Mouse (Mus musculus): ENCODE data around the gene Pgpep1. TPM values are rescaled to one million over a fixed set of nuclear protein-coding genes. Genes with fewer than 3 reads are reported as not detected.

Gene Pgpep1
- total RNA-seq, 2 experiments from 2014 or later: 9.3 to 22.5 TPM

DNA sequence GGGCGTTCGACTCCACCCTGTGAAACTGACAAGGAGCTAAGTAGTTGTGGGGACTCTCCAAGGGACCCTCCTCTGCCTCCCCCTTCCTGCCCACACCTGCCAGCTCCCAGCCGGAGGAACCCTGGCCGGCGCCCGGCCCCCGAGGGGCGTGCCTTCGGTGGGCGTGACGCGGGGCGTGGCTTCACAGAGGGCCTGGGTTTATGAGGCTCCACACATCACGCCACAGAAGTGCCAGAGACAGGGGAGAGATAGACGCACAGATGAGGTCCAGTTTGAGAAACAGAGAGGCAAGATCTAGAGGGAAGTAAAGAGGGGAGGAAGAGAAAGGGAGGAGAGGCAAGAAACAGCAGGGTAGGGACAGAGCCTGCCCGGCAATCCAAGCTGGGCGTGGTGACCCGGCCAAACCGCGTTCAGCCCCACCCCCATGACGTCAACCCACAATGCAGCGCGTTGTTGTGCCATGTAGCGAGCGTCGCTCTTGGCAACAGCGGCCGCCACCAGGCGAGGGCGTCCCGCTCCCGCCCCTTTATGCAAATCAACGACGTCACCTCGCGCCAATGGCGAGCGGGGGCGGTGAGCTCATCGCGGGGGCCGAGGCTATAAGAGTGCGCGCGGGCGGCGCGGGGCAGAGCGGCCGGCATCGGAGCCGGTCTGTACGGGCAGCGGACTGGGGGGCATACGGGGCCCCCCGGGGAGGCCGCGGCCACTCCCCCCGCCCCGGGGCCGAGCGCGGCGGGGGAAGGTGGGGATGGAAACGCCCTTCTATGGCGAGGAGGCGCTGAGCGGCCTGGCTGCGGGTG lies 38.3 kb upstream of the Pgpep1 start, which contains the start of gene Jund:
Jund (plus strand) TSS at position 640 of the 800 bp plus-strand sequence.
- H3K4me3 ChIP-seq: peak within 1 kb of the TSS; percentile 95
- H3K27ac ChIP-seq: peak within 1 kb of the TSS; percentile 100
- peak; percentile 100 for DNase-seq
- no peak for TF ChIP-seq CTCF (IDR thresholded peaks at IDR 0.05)
- intact Hi-C loops (cut with DNase I): no loop called here

DNA sequence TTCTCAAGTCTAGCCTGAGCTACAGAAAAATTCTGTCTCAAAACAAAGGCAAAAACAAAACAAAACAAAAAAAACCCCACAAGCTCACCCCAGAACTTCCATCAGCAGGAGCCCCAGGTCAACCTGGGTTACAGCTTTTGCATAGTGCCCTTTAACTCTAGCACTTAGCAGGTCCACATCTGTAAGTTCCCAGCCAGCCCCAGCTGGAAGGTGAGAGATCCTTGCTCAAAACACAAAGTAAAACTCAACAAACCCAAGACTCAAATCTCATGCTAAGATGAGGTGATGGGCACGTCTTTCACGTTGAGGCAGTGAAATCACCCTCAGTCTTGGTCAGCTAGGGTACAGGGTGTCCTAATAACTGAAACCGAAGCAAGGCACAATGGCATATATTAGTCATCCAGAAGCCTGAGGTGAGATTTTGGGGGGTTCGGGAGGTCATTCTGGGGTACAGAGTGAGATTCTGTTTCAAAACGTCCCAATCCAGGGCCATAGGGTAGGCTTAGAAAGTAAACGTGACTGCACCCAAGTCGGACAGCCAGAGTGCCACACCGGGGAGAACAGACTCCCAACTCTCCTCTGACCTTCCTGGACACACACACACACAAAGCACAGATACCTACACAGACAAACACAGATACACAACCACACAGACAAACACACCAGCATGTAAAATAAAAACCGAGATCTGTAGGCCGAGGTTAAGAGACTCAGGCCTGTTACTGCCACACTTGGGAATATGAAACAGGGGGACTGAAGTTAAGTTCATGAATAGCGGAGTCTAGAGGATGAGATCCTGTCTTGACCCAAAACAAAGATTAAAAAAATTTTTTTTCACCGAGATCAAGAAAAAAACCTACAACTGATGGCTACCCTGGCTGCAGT lies 37.4 kb upstream of the Pgpep1 start:
- intact Hi-C loops (cut with DNase I): no loop called here
- no peak for TF ChIP-seq CTCF (IDR thresholded peaks at IDR 0.05)
- no peak for DNase-seq
- H3K4me3 ChIP-seq: peak overlapping the region; percentile 95
- H3K27ac ChIP-seq: peak overlapping the region; percentile 100

DNA sequence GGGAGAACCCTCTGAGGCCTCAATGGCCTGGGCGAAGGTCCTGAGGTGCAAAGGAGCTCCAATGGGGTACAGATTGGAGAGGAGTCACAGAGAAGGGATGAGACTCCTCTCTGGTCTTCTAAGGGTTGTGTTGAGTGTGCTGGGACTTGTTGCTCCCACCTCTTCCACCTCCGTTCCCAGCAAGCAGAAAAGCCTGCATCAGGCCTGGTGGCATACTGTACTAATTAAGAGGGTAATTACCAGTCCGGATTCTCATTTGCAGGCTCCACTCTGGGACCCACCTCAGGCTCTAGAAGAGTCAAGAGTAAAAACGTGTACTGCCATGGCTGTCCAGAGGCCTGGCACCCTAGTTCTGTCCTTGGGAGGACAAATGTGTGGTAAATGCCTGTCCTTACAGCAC lies 36.8 kb upstream of the Pgpep1 start:
- no peak for DNase-seq
- no peak for TF ChIP-seq CTCF (IDR thresholded peaks at IDR 0.05)
- H3K4me3 ChIP-seq: peak overlapping the region; percentile 61
- peak overlapping the region; percentile 100 for H3K27ac ChIP-seq
- intact Hi-C loops (cut with DNase I): no loop called here

DNA sequence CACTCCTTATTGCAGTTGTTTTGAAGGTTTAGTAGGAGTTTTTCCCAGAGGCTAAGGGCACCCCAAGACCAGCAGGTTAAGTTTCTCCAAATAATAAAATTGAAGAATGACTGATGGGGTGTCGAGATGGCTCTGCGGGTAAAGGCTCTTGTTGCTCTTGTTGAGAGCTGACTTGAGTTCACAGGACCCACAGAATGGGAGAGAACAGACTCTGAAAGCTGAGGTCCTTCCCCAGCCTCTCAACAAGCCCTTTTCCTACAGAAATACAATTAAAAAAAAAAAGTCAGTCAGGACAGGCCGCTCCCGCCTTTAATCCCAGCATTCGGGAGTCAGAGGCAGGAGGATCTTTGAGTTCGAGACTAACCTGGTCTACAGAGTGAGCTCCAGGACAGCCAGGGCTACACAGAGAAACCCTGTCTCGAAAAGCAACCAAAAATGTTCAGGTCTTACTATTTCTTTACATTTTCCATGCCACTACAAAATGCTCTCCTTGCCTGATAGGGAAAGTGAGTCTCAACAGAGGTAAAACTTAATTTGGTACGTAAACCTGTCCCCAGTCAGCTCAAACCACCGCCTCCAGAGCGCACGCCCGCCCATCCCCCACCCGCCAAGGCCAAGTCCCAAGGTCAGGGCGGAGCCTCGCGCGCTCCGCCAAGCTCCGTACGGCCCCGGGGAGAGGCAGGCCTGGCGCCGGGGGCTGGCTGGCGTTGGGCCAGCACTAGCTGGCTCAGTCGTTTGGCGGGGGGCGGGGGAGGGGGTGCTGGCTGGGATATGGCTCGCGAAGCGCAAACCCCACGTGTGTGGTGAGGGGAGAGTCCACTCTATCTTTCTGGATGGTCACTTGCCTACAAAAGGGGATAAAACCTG lies 36.1 kb upstream of the Pgpep1 start:
- H3K4me3 ChIP-seq: peak overlapping the region; percentile 61
- intact Hi-C loops (cut with DNase I): no loop called here

DNA sequence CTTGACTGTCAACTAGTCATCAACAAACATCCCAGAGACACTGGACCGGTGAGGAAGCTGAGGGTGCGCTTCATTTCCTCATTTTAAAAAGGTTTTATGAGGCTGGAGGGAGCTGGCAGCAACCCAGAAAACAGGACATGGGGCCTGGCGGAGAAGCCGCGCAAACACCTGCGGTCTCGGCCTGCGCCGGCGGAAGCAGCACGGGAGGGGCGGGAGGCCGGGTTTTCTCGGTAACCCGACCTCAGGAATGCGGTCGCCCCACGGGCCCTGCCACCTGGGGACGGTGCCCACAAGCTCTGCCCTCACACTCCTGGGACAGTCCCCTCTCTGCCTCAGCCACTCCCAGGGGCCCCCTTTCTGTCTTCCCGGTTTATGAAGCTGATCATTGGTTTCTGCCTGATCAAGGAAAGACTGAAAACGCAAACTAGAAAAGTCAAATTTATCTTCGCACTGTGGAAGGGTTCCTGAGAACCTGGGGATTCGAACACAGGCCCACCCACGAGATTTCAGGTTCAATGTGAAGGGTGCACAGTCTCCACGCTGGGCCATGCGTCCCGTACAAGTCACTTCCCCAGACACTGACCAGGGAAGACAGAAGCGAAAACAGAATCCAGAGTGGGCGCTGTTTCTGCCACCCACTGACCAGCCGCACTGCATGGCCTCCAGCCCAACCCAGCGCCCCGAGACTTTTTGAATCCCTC lies 35.3 kb upstream of the Pgpep1 start:
- TF ChIP-seq CTCF (IDR thresholded peaks at IDR 0.05): no peak
- intact Hi-C loops (cut with DNase I): no loop called here
- H3K27ac ChIP-seq: peak overlapping the region; percentile 100
- peak overlapping the region; percentile 50 for H3K4me3 ChIP-seq
- DNase-seq: peak; percentile 80

More for the DNA sequence above, 36.1 kb upstream of the Pgpep1 start:
- no peak for TF ChIP-seq CTCF (IDR thresholded peaks at IDR 0.05)
- peak overlapping the region; percentile 100 for H3K27ac ChIP-seq
- DNase-seq: peak; percentile 87

DNA sequence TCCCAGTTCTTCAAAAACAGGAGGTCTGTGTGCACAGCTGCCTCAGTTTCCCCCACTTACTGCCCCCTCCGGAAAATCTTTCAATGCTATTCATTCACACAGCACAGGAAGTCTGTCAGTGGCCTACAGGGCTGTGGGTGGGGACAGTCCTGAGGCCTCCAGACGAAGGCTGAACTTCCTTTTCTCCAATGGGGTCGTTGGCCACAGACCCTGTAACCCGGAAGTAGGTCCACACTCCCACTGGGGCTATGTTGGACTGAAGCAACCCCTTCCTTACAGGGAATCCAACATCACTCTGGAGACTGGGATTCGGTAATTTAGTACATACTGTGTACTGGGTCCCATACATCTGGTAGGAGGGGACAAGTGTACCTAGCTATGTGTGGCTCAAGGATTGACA lies 33.4 kb upstream of the Pgpep1 start:
- DNase-seq: no peak
- Histone ChIP-seq H3K27ac (no peak overlapping the region), H3K4me3 (no peak overlapping the region)
- TF ChIP-seq CTCF (IDR thresholded peaks at IDR 0.05): no peak
- intact Hi-C loops (cut with DNase I): no loop called here

DNA sequence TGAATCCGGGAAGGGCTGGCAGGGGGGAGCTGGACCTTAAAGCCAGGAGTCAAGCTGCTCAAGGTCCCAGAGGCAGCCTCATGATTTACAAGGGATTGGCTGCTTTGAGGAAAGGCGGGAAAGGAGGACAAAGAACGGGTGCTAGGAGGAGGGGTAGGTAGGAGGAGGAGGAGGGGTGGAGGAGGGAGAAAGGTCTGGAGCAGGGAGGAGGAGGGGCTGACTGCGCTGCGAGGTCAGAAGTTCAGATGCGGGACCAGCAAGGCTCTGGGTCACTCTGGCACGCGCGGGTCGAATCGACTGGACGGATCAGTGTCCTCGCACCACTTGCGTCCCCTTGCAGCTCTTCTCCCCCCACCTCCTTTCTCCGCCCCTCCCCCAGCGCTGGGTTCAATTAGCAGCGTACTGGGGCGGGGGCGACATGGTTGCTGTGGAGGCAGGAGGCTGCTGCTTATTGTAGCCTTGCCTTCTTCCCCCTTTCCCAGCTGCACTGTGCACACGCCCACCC lies 31.6 kb upstream of the Pgpep1 start:
- no peak overlapping the region for H3K4me3 ChIP-seq
- no peak for TF ChIP-seq CTCF (IDR thresholded peaks at IDR 0.05)
- no peak for DNase-seq
- intact Hi-C loops (cut with DNase I): no loop called here
- no peak overlapping the region for H3K27ac ChIP-seq

DNA sequence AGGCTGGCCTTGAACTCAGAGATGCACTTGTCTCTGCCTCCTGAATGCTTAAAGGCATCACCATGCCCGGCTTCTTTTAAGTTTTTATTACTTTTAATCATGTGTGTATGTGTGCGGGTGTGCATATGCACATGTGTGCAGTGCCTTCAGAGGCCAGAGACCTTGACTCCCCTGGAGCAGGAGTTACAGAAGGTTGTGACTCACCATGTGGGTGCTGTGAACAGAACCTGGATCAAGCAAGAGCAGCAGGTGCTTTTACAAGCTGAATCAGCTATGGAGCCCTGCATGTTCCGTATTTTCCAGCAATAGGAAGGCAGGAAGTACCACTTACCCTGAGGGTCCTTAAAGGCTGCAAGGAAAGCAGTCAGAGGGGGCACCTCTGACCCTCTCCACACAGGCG lies 31.0 kb upstream of the Pgpep1 start:
- intact Hi-C loops (cut with DNase I): no loop called here
- TF ChIP-seq CTCF (IDR thresholded peaks at IDR 0.05): no peak
- Histone ChIP-seq H3K4me3 (no peak overlapping the region), H3K27ac (no peak overlapping the region)
- no peak for DNase-seq

DNA sequence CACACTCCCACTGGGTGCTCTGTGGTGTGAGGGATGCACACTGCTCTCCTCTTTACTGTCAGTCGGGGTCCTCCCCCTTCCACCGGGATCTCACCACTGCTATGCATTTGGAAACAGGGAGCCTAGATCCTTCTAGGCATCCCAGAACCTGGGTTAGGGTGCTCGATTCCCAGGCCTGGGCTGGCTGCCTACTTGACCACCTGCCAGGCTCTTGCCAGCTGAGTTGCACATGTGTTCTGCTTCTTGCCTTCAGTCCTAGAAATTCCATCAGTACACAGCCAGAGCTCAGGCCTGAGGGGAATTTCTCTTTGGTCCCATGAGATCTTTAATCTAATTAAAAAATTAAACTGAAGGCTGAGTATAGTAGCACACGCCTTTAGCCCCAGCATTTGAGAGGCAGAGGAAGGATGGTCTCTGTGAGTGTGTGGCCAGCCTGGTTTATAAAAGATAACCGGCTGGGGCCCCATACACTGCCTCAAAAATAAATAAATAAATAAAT lies 29.8 kb upstream of the Pgpep1 start:
- intact Hi-C loops (cut with DNase I): no loop called here
- Histone ChIP-seq H3K27ac (no peak overlapping the region), H3K4me3 (no peak overlapping the region)
- TF ChIP-seq CTCF (IDR thresholded peaks at IDR 0.05): no peak
- DNase-seq: peak; percentile 74

DNA sequence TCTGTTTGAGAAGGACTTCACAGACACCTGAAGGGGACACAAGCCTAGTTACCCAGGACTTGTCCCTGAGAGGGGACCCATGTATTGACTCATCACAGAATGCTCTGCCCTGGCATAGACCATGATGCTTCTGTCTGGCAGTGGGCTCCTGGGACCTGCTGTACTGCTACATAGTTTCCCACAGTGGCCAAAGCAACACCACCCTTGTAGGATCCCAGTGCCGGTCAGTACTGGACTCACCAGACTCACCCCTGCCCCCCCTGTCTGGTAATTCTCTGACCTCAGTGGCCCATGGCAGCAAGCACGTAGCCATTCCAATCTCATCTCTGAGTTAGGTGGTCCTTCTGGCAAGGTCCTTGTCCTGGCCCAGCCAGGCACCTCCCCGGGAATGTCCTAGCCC lies 27.9 kb upstream of the Pgpep1 start:
- Histone ChIP-seq H3K27ac (peak overlapping the region; percentile 80), H3K4me3 (no peak overlapping the region)
- intact Hi-C loops (cut with DNase I): no loop called here
- no peak for DNase-seq
- no peak for TF ChIP-seq CTCF (IDR thresholded peaks at IDR 0.05)

DNA sequence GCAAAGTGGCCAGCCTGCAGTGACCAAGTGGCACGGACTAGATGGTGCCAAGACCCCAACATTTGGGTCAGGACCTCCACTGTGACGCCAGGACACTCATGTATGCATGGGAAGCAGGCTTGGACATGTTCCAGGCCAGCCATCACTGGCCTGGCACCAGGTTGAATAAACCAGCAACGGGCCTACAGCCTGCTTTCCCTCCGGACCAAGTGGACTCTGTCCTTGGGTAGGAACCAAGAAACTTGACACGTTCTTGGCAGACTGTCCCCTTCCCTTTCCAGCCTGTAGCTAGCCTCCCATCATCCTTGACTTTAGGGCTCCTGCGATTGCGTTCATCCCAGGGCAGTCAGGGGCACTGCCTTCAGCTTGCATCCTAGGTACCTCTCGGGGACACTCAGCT lies 27.4 kb upstream of the Pgpep1 start:
- Histone ChIP-seq H3K27ac (peak overlapping the region; percentile 80), H3K4me3 (no peak overlapping the region)
- peak; percentile 88 for DNase-seq
- intact Hi-C loops (cut with DNase I): no loop called here
- no peak for TF ChIP-seq CTCF (IDR thresholded peaks at IDR 0.05)
